Mouse (Mus musculus) small intestine, adult 2 months (tissue): Measurements from ENCODE around the gene Bmper.

Source experiments
- CTCF ChIP-seq: fragments of 200-500 bp; IDR thresholded peaks from 2 replicates; pipeline ENCODE4 v1.5.1; 2012; ENCODE audit warnings: low read depth, mild to moderate bottlenecking, control low read depth, inconsistent platforms, low read length, moderate library complexity, mixed read lengths; ENCODE audit not compliant: insufficient replicate concordance, insufficient read length; ENCODE audit errors: extremely low read depth
- POLR2A ChIP-seq: fragments of 200-500 bp; IDR thresholded peaks from 2 replicates; pipeline ENCODE4 v1.6.1; 2012; ENCODE audit warnings: low read depth, mild to moderate bottlenecking, control low read depth, inconsistent platforms, low read length, moderate library complexity

GRCm38 (mm10) chr9:23284940-23285460 is 62.1 kb downstream of the Bmper start:
- TF ChIP-seq POLR2A (no peak), CTCF (no peak)
